Mouse (Mus musculus) liver, embryonic 15.5 days (tissue): ENCODE data around the gene Nrg3. TPM values are rescaled to one million over a fixed set of nuclear protein-coding genes. Genes with fewer than 3 reads are reported as not detected.

Experiments
- ATAC-seq: fragments of 200-750 bp; cut with Nextera tagmentation; 2 replicates; pipeline ENCODE4 v1.8.0; 2017; ENCODE audit warnings: moderate number of reproducible peaks, mild to moderate bottlenecking, moderate library complexity; ENCODE audit not compliant: insufficient read depth
- H3K27ac ChIP-seq: fragments of 300-500 bp; sonication (generic); replicated peaks from 2 replicates; pipeline ENCODE4 v1.5.1; 2015; ENCODE audit warnings: mild to moderate bottlenecking, inconsistent platforms
- H3K27me3 ChIP-seq: fragments of 300-500 bp; sonication (generic); 2 replicates; pipeline ENCODE4 v1.6.1; 2015; ENCODE audit warnings: mild to moderate bottlenecking, inconsistent platforms
- H3K36me3 ChIP-seq: fragments of 300-500 bp; sonication (generic); replicated peaks from 2 replicates; pipeline ENCODE4 v1.6.1; 2015; ENCODE audit warnings: moderate library complexity, mild to moderate bottlenecking, inconsistent platforms
- H3K4me1 ChIP-seq: fragments of 300-500 bp; sonication (generic); replicated peaks from 2 replicates; pipeline ENCODE4 v1.6.1; 2015; ENCODE audit warnings: inconsistent platforms
- H3K4me2 ChIP-seq: fragments of 300-500 bp; sonication (generic); 2 replicates; pipeline ENCODE4 v1.6.1; 2015; ENCODE audit warnings: moderate library complexity, mild to moderate bottlenecking, inconsistent platforms
- H3K4me3 ChIP-seq: fragments of 300-500 bp; sonication (generic); replicated peaks from 2 replicates; pipeline ENCODE4 v1.5.1; 2015; ENCODE audit warnings: mild to moderate bottlenecking, inconsistent platforms
- H3K9ac ChIP-seq: fragments of 300-500 bp; sonication (generic); 2 replicates; pipeline ENCODE4 v1.6.1; 2015; ENCODE audit warnings: moderate library complexity, mild to moderate bottlenecking, inconsistent platforms
- H3K9me3 ChIP-seq: fragments of 300-500 bp; sonication (generic); replicated peaks from 2 replicates; pipeline ENCODE4 v1.6.1; 2016; ENCODE audit warnings: inconsistent platforms
- WGBS: fragments of 180-500 bp; shearing (Covaris S2); methylation state at CpG from one replicate; pipeline ENCODE4 v1.1.7; 2015; ENCODE audit warnings: mixed read lengths; ENCODE audit not compliant: insufficient replicate concordance; 5-methylcytosine and 5-hydroxymethylcytosine counted together
- polyA plus RNA-seq: library from polyadenylated mRNA; unstranded; fragments of >200 nt; fragmentation: Nextera tagmentation; extraction: Ambion mirVana; gene quantifications from 2 replicates; pipeline ENCODE4 v1.2.1, GENCODE M21; 2015

The Nrg3 gene
- polyA plus RNA-seq, 1 experiment from 2014 or later, result not detected

DNA sequence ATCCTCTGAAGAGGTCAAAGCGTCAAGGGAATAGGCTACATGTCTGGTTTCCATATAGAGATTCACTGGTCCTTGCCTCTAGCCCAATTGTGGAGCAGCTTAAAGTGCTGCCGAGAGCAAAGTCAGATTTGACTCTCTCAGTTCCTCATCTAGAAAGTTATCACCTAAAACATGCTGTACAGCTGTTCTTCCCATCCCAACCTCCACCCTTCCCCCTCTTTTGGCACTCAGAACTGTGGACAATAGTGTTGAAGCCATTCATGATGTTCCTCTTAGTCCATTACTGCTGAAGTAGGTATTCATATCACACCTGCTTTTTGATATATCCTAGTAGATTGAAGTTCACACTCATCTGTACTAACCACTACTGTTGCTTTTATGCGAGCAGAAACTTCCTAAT lies 896.1 kb downstream of the Nrg3 start:
- ATAC-seq, result no peak
- H3K9ac ChIP-seq, result no peak overlapping the region
- no peak overlapping the region for H3K27ac ChIP-seq
- H3K4me3 ChIP-seq, result no peak overlapping the region
- H3K4me2 ChIP-seq, result no peak overlapping the region
- no peaks in the 10 kb centered on the region for H3K4me1 ChIP-seq
- H3K27me3 ChIP-seq, result no peaks in the 10 kb centered on the region
- H3K9me3 ChIP-seq, result no peaks in the 10 kb centered on the region
- WGBS, result 44% methylated on average over 3 of the region's 3 CpGs
- no peaks in the 10 kb centered on the region for H3K36me3 ChIP-seq

DNA sequence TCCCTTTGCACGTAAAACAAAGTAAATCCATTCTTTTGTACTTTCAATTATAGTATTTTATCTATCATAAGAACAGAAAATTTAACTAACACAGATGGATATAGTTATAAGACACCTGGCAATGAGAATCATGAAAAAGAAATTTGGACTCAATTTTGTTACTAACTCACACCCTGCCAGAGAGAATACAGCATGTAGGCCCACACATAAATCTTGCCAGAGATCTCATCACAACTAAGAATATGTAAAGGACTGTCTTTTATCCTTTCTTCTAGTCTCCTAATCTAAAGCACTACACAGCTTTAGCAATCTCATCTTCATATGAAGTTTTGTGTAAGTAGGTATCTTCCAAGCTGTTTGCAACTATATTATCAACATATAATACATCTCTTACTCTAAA lies 904.7 kb downstream of the Nrg3 start:
- H3K27me3 ChIP-seq, result no peaks in the 10 kb centered on the region
- no peak for ATAC-seq
- H3K9ac ChIP-seq, result no peak overlapping the region
- H3K9me3 ChIP-seq, result no peaks in the 10 kb centered on the region
- H3K36me3 ChIP-seq, result no peaks in the 10 kb centered on the region
- no peak overlapping the region for H3K4me3 ChIP-seq
- 52% methylated on average over 1 of the region's 1 CpGs for WGBS
- no peaks in the 10 kb centered on the region for H3K4me1 ChIP-seq
- no peak overlapping the region for H3K27ac ChIP-seq
- no peak overlapping the region for H3K4me2 ChIP-seq

DNA sequence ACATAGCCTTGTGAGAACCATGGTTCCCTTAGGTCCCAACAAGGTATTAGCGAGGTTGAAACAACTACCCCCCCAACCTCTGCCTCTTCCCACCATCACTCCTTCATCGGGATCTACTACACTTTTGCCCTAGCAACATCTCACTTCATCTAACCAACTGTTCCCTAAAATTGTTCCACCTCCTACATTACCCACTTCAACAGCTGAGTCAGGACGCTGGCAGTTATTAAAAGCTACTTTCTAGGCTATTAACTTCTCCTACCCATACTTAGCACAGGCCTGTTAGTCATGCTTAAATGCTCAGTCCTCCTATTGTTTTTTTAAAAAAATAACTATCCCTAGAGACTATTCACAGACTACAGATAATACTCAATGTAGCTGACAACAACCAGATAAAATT lies 906.7 kb downstream of the Nrg3 start:
- Histone ChIP-seq H3K9ac (no peak overlapping the region), H3K27me3 (no peaks in the 10 kb centered on the region), H3K9me3 (no peaks in the 10 kb centered on the region), H3K36me3 (no peaks in the 10 kb centered on the region), H3K4me1 (no peaks in the 10 kb centered on the region), H3K27ac (no peak overlapping the region), H3K4me2 (no peak overlapping the region), H3K4me3 (no peak overlapping the region)
- no peak for ATAC-seq
- WGBS, result 56% methylated on average over 3 of the region's 3 CpGs

DNA sequence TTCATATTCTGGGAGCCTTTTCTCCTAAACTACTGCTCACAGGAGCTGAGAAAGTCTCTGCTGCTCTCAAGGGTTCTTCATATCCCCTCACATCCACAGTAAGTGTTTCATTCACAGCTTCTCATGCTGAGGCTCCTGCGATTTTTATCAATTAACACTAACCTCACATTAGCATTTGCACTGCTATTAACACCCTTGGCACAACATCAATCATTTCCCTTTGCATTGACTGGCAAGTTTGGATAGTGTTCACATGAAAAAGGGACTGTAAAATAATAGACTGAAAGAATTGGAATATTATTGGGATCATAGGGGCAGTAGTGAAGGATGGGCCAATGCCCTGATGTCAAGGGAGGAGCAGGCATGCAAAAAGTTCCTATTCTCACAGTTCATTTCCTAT lies 918.3 kb downstream of the Nrg3 start:
- H3K27me3 ChIP-seq, result no peaks in the 10 kb centered on the region
- no peak for ATAC-seq
- H3K9ac ChIP-seq, result no peak overlapping the region
- no peak overlapping the region for H3K27ac ChIP-seq
- no peak overlapping the region for H3K4me3 ChIP-seq
- no peak overlapping the region for H3K4me2 ChIP-seq
- no peaks in the 10 kb centered on the region for H3K36me3 ChIP-seq
- no peaks in the 10 kb centered on the region for H3K9me3 ChIP-seq
- 47% methylated on average over 1 of the region's 1 CpGs for WGBS
- H3K4me1 ChIP-seq, result no peaks in the 10 kb centered on the region

DNA sequence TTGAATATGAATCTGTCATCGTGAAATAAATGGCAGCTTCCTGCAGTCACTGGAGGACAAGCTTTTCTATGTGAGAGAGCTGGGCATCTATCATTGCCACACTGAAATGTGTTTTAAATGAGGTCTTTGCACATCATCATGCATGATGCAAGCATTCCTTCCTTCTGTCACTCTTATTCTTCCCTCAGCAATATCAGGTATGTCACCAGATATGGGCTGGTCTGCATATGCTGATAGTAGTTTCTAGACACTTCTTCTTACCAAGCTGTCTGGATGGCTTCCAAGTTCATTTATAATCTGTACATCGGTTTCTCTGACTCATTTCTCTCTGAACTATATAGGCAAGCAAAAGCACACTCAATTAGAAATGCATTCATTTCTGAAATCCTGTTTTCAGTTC lies 925.6 kb downstream of the Nrg3 start:
- Histone ChIP-seq H3K27me3 (no peaks in the 10 kb centered on the region), H3K4me2 (no peak overlapping the region), H3K36me3 (no peaks in the 10 kb centered on the region), H3K4me3 (no peak overlapping the region), H3K9me3 (no peaks in the 10 kb centered on the region), H3K27ac (no peak overlapping the region), H3K4me1 (no peaks in the 10 kb centered on the region), H3K9ac (no peak overlapping the region)
- WGBS, result 42% methylated on average over 2 of the region's 2 CpGs
- no peak for ATAC-seq

DNA sequence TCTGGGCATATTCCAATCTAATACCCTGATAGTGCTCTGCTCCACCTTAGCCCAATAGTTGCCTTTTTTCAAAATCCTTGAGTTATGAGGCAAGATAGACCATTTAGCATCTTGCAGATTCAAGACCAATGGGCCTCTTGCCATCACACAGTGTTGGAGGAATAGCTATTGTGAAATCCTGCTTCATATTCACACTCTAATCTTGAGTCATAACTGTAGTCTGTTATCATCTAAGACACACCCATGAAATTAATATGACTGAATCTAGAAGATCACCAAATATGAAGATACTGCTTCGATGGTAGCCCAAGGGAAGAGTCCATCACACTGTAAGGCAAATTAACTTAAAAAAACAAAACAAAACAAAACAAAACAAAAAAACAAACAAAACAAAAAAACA lies 937.7 kb downstream of the Nrg3 start:
- WGBS, result 58% methylated on average over 1 of the region's 1 CpGs
- Histone ChIP-seq H3K27me3 (no peaks in the 10 kb centered on the region), H3K4me3 (no peak overlapping the region), H3K9me3 (no peaks in the 10 kb centered on the region), H3K4me2 (no peak overlapping the region), H3K4me1 (no peaks in the 10 kb centered on the region), H3K27ac (no peak overlapping the region), H3K9ac (no peak overlapping the region), H3K36me3 (no peaks in the 10 kb centered on the region)
- ATAC-seq, result no peak

DNA sequence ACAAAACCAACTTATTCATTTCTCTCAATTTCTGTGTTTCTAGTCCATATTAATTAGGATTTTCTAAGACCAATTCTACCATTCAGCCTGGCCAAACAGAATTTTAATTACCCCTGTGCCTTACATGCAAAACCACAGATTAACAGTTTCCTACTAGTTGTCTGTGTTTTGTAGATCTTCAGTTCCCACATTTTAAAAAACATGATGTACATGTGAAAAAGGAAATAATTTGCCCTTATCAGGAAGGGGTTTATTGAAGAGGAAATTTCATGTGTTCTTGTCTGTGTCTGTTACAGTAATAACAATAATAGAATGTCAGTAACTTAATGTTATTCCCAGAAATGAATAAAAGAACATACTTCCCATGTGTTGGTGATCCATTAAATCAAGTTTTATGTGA lies 939.4 kb downstream of the Nrg3 start:
- H3K27ac ChIP-seq, result no peak overlapping the region
- no peaks in the 10 kb centered on the region for H3K9me3 ChIP-seq
- no peaks in the 10 kb centered on the region for H3K4me1 ChIP-seq
- no peak for ATAC-seq
- H3K4me2 ChIP-seq, result no peak overlapping the region
- no peaks in the 10 kb centered on the region for H3K27me3 ChIP-seq
- no peak overlapping the region for H3K9ac ChIP-seq
- H3K36me3 ChIP-seq, result no peaks in the 10 kb centered on the region
- no peak overlapping the region for H3K4me3 ChIP-seq

DNA sequence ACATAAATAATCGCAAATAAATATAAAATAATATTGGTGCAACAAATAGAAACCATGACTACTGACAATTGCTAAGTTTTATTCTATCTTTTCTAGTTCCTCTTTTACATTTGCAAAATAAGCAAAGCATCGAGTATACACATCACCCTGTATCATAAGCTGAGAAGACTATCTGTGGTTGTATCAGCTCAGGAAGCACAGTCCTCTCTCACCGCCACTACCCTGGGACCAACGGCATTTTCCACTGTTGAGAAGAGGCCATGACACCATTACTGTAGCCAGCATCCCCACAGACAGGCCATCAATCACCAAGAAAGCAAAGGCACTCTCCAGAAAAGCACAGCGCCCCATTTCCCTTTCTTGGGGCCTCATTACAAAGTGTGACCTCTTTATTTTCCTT lies 956.7 kb downstream of the Nrg3 start:
- no peaks in the 10 kb centered on the region for H3K4me1 ChIP-seq
- no peaks in the 10 kb centered on the region for H3K36me3 ChIP-seq
- no peak overlapping the region for H3K9ac ChIP-seq
- no peak overlapping the region for H3K27ac ChIP-seq
- no peak overlapping the region for H3K4me2 ChIP-seq
- ATAC-seq, result no peak
- 45% methylated on average over 5 of the region's 5 CpGs for WGBS
- no peaks in the 10 kb centered on the region for H3K27me3 ChIP-seq
- no peak overlapping the region for H3K4me3 ChIP-seq
- H3K9me3 ChIP-seq, result no peaks in the 10 kb centered on the region

DNA sequence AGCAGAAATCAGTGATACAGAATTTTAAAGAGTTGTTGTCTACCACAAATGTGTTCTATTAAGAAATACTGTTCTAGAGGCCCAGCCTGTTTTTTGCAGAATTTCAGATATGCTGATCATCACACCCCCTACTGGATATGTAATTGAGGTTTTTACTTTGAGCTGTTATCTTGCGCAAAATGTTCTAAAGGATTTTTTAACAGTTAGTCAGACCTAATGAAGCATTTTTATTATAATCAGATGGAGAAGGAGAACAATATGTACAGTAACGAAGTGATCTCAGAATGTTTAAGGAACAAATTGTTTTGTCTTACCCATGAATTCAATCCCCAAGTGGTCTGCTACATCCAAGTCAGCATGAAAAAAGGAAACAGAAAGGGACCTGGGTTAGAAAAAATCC lies 963.9 kb downstream of the Nrg3 start:
- H3K9ac ChIP-seq, result no peak overlapping the region
- no peak for ATAC-seq
- H3K4me1 ChIP-seq, result no peaks in the 10 kb centered on the region
- H3K27ac ChIP-seq, result no peak overlapping the region
- H3K9me3 ChIP-seq, result no peaks in the 10 kb centered on the region
- no peak overlapping the region for H3K4me3 ChIP-seq
- no peak overlapping the region for H3K4me2 ChIP-seq
- WGBS, result 63% methylated on average over 2 of the region's 2 CpGs
- no peaks in the 10 kb centered on the region for H3K27me3 ChIP-seq
- H3K36me3 ChIP-seq, result no peaks in the 10 kb centered on the region

DNA sequence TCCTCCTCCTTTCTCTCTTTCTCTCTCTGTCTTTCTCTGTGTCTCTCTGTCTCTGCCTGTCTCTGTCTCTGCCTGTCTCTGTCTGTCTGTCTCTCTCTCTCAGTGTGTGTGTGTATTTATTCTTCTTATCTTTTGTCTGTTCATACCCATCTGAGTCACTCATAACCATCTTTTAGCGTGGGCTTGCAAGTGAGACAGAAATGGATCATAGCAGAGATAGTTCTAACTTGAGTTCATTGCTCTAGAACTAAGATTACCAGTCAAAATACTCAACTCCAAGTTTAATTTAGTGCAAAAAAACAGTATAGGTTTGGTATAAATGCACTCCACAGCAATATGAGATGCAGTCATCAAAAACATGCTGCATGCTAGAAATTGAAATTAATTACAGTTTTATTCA lies 977.9 kb downstream of the Nrg3 start:
- Histone ChIP-seq H3K27ac (no peak overlapping the region), H3K9ac (no peak overlapping the region), H3K4me2 (no peak overlapping the region), H3K27me3 (no peaks in the 10 kb centered on the region), H3K4me1 (no peaks in the 10 kb centered on the region), H3K36me3 (no peaks in the 10 kb centered on the region), H3K9me3 (no peaks in the 10 kb centered on the region), H3K4me3 (no peak overlapping the region)
- ATAC-seq, result no peak
- 30% methylated on average over 1 of the region's 1 CpGs for WGBS

DNA sequence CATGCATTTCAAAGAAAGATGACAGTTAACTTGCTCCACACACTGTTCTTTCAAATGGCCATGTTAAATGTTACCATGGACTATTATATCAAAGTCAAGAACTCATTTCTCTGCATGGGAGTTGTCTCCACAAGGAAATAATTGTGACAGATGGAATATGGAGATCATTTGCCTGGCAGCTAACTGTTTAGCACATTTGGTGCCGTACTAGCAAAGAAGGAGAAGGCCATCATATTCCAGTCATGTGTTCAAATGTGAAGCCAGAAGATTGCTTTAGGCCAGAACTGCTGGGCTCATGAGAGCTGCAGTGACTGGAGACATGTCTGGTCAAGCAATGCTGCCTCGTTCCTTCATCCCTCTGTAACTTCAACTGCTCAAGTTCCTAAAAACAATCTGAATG lies 1025.8 kb downstream of the Nrg3 start:
- Histone ChIP-seq H3K4me1 (no peaks in the 10 kb centered on the region), H3K36me3 (no peaks in the 10 kb centered on the region), H3K4me2 (no peak overlapping the region), H3K27ac (no peak overlapping the region), H3K27me3 (no peaks in the 10 kb centered on the region), H3K4me3 (no peak overlapping the region), H3K9me3 (no peaks in the 10 kb centered on the region), H3K9ac (no peak overlapping the region)
- WGBS, result 51% methylated on average over 2 of the region's 2 CpGs
- ATAC-seq, result no peak

DNA sequence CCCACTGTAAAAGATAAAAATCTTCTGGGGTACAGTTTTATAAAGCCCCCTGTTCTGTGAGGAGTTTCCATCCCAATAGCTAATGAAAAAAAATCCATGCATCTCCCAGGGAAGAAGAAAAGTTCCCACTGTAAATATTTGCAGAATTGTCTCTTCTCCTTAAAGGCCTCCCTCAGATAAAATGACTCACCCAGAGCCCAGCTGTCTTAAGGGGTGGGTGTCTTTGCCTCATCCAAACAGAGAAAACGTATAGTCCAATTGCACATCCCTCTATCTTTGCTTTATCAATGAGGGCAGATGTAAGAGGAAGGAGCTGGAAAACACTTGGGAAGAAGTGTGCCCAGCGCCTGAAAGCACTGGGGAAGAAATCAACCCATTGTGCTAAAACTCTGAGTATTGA lies 1028.1 kb downstream of the Nrg3 start:
- Histone ChIP-seq H3K27ac (no peak overlapping the region), H3K4me1 (no peaks in the 10 kb centered on the region), H3K4me2 (no peak overlapping the region), H3K27me3 (no peaks in the 10 kb centered on the region), H3K9me3 (no peaks in the 10 kb centered on the region), H3K9ac (no peak overlapping the region), H3K36me3 (no peaks in the 10 kb centered on the region), H3K4me3 (no peak overlapping the region)
- 51% methylated on average over 2 of the region's 2 CpGs for WGBS
- ATAC-seq, result no peak
